ENCODE assay signal across 17 mouse cellular contexts in genomic region chr1:70705821-70706220, GRCm38 (mm10).
A peak's percentile ranks its signal among the peaks of the same experiment; 100 is the strongest.
DNase-seq lines count a peak whose midpoint lies in the region; ATAC-seq lines count a peak whose summit lies in the region.
"Had no signal": no experiment of that assay in that cellular context is flagged by ENCODE, and none has a peak within 500 bp of the region (broad histone marks: within the 10 kb centered on the region; RNA-seq: fewer than 3 reads in every experiment).

No protein-coding gene starts in this region.

- no peak for ATAC-seq in cerebellum, adult (ENCODE audit: insufficient number of reproducible peaks, low FRiP score, low TSS enrichment)
- ATAC-seq: activated CD4-positive, CD25-positive, alpha-beta regulatory T cell, adult 4 months; CD4-positive, CD25-positive, alpha-beta regulatory T cell, adult 4 months; Patski had no signal

- DNase-seq in cerebellum, postnatal 10 days: peak; percentile 42 to 63
- DNase-seq: adrenal gland, adult 2 months; adrenal gland, adult 8-10 months; adrenal gland, postnatal 10 days; adrenal gland, postnatal 14 days; adrenal gland, postnatal 25 days; adrenal gland, postnatal 36 days; B cell, adult 2 months; cerebellum, adult 11 months; cerebellum, adult 11-12 months; cerebellum, adult 18-20 months; cerebellum, adult 2 months; cerebellum, adult 8-10 months had no signal
